Mouse (Mus musculus): ENCODE results near the gene Fat3. TPM values are rescaled to one million over a fixed set of nuclear protein-coding genes. Genes with fewer than 3 reads are reported as not detected.

The Fat3 gene
- polyA plus RNA-seq, 1 experiment from 2014 or later = 2.3 TPM

GRCm38 (mm10) chr9:16114821-16115485 lies 386.1 kb downstream of the Fat3 start:
- WGBS (ENCODE audit: missing documents) = 74% methylated on average over 7 of the region's 7 CpGs
- H3K27ac ChIP-seq = peak overlapping the region; percentile 89
- no peaks in the 10 kb centered on the region for H3K36me3 ChIP-seq (ENCODE audit: inconsistent target)
- H3K79me2 ChIP-seq (ENCODE audit: inconsistent target) = no peaks in the 10 kb centered on the region
- H3K4me3 ChIP-seq (ENCODE audit: inconsistent target) = no peak overlapping the region

DNA sequence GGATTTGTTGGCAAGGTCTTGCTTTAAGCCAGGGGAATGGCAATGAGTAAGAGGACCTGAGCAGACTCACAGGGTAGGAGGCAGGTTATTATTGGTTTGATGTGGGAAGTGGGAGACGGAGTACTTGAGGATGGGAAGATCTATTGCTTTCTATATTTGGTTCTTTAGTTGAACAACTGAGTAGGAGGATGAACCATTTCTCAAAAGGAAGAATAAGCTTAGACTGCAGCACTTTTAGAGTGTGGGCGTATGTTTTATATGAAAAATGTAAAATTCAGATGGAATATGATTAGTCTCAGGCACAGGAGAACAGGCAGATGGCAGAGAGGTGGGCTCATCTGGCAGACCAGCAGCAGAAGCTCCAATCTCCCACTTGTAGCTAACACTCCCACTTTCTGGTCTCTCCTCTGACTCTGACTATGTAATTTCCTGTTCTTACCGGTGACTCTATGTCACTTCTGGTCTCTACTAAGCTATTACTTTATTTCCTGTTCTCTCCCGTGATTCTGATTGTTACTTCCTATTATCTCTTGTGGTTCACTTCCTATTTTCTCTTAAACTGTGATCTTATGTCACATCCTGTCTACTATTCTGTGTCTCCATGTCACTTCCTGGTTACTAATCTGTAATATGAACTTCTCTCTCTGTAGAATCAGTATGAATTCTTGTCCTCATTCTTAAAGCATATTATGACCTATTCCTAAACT lies 387.0 kb downstream of the Fat3 start:
- Histone ChIP-seq H3K36me3 (ENCODE audit: inconsistent target) (no peaks in the 10 kb centered on the region), H3K4me3 (ENCODE audit: inconsistent target) (no peak overlapping the region), H3K79me2 (ENCODE audit: inconsistent target) (no peaks in the 10 kb centered on the region), H3K27ac (peak overlapping the region; percentile 89)
- 50% methylated on average over 4 of the region's 4 CpGs for WGBS (ENCODE audit: missing documents)

DNA sequence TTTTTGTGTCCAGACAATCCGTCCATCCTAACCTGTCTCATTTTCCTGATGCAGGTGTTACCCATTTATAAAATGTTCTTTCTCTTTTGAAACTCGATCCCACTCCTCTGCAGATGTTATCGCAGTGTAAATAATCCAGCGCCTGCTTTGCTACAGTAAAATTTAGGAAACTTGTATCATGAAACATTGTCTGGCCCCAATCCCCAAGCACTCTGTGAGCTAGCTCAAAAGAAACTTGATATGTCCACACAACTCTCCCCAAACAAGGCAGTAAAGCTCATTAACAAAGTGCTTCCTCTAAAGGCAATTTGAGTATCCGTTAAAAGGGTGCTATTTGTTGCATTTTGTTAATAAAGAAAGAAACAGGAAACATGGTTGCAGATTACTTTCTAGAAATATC lies 393.2 kb downstream of the Fat3 start:
- H3K4me3 ChIP-seq (ENCODE audit: inconsistent target) = no peak overlapping the region
- no peak overlapping the region for H3K27ac ChIP-seq
- no peaks in the 10 kb centered on the region for H3K79me2 ChIP-seq (ENCODE audit: inconsistent target)
- WGBS (ENCODE audit: missing documents) = 89% methylated on average over 5 of the region's 5 CpGs
- no peaks in the 10 kb centered on the region for H3K36me3 ChIP-seq (ENCODE audit: inconsistent target)

DNA sequence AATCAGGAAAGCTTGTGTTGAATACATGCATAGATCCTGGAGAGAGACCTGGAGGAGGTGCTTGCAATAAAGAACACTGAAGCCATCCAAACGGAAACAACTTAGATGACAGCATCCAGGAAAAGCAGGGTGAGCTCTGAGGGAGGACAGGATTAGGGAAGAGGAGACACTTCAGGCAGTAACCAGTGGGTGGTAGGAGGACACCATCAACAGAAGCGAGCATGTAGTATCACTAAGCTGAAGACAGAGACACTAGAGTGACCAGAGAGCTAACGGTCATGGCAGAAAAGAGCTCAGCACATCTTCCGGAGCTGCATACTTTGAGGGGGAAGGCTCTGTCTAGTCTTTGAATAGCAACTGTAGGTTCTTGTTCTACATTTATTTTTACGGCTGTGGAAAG lies 393.7 kb downstream of the Fat3 start:
- no peak overlapping the region for H3K27ac ChIP-seq
- WGBS (ENCODE audit: missing documents) = 86% methylated on average over 5 of the region's 5 CpGs
- no peak overlapping the region for H3K4me3 ChIP-seq (ENCODE audit: inconsistent target)
- no peaks in the 10 kb centered on the region for H3K36me3 ChIP-seq (ENCODE audit: inconsistent target)
- no peaks in the 10 kb centered on the region for H3K79me2 ChIP-seq (ENCODE audit: inconsistent target)

- no peaks in the 10 kb centered on the region for H3K79me2 ChIP-seq (ENCODE audit: inconsistent target)
- H3K27ac ChIP-seq = no peak overlapping the region
- H3K4me3 ChIP-seq (ENCODE audit: inconsistent target) = no peak overlapping the region
- 98% methylated on average over 2 of the region's 2 CpGs for WGBS (ENCODE audit: missing documents)
- H3K36me3 ChIP-seq (ENCODE audit: inconsistent target) = no peaks in the 10 kb centered on the region
Observed at GRCm38 (mm10) chr9:16098553-16098952, 402.5 kb downstream of the Fat3 start.

- Histone ChIP-seq H3K79me2 (ENCODE audit: inconsistent target) (no peaks in the 10 kb centered on the region), H3K4me3 (ENCODE audit: inconsistent target) (no peak overlapping the region), H3K27ac (no peak overlapping the region), H3K36me3 (ENCODE audit: inconsistent target) (no peaks in the 10 kb centered on the region)
- WGBS (ENCODE audit: missing documents) = 89% methylated on average over 8 of the region's 8 CpGs
Observed at GRCm38 (mm10) chr9:16093047-16093668, 407.9 kb downstream of the Fat3 start.

DNA sequence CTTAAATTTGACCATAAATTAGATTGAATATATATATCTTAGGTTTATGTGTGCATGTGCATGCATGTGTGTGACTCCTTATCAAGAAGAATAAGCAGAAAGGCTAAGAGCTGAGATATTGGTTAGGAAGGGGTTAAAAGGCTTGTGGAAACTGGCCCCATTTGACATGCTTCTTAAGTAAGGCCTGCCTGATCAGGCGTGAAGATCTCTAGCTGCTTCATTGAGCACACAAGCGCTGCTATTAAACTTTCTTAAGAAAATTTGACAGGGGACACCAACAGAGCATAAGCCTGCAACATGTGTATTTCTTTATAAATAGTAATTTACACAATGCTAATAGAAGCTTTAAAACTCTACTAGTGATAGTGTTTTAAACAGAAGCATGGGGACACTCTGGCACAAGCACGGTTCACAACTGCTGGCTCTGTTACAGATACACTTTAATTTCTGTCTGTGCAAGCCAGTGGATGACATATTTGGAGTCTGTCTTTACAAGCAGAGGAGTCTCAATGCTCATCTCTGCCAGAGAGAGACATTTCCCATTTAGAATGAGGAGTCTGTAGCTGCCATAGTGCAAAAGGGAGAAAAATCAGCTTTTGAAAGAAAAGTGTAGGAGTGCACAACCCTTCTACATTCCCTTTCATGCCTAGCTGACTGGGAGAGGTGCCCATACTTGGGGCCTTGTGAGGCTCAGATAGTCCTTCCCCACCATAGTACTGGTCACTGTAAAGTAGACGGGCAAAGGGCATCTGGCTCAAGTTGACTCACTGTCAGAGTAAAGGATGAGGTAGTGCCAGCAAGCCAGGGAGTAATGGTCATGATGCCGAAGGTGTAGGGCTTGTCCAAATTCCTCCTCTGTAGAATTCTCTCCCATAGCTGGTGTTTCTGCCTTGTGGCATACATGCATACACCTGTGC lies 408.8 kb downstream of the Fat3 start:
- 91% methylated on average over 5 of the region's 5 CpGs for WGBS (ENCODE audit: missing documents)
- Histone ChIP-seq H3K79me2 (ENCODE audit: inconsistent target) (no peaks in the 10 kb centered on the region), H3K4me3 (ENCODE audit: inconsistent target) (no peak overlapping the region), H3K27ac (no peak overlapping the region), H3K36me3 (ENCODE audit: inconsistent target) (no peaks in the 10 kb centered on the region)

DNA sequence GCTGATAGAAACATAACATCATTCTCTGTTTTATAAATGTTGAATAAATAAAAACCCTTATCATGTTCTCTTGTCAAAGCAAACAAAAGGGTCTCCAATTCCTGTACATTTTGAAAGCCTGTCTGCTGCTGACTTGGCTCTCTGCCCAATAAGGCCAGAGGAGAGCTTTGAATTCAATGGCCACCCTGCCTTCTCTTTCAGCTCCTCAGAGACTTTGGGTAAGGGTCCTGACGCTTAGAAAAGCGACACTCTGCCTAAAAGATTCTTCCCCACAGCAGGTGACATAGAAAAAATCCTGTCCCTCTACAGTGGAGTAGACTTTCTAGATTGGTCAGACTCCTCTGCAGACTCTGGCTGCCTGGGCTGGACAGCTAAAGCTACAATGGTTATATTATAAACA lies 421.8 kb downstream of the Fat3 start:
- 91% methylated on average over 2 of the region's 2 CpGs for WGBS (ENCODE audit: missing documents)
- H3K27ac ChIP-seq = no peak overlapping the region
- H3K4me3 ChIP-seq (ENCODE audit: inconsistent target) = no peak overlapping the region
- H3K36me3 ChIP-seq (ENCODE audit: inconsistent target) = no peaks in the 10 kb centered on the region
- H3K79me2 ChIP-seq (ENCODE audit: inconsistent target) = no peaks in the 10 kb centered on the region

DNA sequence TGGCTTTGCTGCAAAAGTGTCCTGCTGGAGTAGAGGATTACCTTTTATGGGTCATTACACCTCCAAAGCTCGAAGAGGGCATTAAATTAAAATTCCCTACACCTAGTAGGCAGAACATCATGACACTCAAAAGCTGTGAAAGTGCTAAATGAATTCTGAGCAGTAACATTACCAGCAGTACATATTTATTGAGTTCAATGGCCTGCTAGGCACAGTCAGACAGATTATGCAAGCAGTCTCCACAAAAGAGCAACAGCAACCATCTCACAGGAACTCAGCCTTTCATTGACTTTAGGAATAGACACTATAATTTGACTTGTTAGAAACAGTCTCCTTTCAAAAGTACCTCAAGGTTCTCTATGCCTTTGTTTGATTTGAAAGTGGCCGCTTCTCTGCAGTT lies 426.4 kb downstream of the Fat3 start:
- H3K79me2 ChIP-seq (ENCODE audit: inconsistent target) = no peaks in the 10 kb centered on the region
- no peak overlapping the region for H3K27ac ChIP-seq
- no peaks in the 10 kb centered on the region for H3K36me3 ChIP-seq (ENCODE audit: inconsistent target)
- no peak overlapping the region for H3K4me3 ChIP-seq (ENCODE audit: inconsistent target)
- 86% methylated on average over 2 of the region's 2 CpGs for WGBS (ENCODE audit: missing documents)

DNA sequence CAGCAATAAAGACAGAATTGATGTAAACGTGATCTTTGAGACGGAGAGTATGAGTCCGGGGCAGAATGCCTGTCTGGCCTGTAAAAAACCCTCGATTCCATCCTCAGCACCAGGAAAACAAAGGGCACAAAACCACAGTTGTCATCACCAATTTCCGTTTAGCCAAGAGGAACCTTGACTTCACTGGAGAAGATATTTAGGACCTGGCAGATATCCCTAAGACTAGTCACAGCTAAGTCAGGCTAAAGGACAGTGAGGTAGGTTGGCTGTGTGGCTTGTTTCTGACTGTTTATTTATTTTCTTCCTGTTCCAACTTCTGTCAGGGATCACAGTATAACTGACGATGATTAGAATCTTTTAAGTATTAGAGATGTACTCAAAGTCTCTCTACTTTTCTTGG lies 427.0 kb downstream of the Fat3 start:
- Histone ChIP-seq H3K79me2 (ENCODE audit: inconsistent target) (no peaks in the 10 kb centered on the region), H3K36me3 (ENCODE audit: inconsistent target) (no peaks in the 10 kb centered on the region), H3K27ac (no peak overlapping the region), H3K4me3 (ENCODE audit: inconsistent target) (no peak overlapping the region)
- WGBS (ENCODE audit: missing documents) = 87% methylated on average over 6 of the region's 6 CpGs

DNA sequence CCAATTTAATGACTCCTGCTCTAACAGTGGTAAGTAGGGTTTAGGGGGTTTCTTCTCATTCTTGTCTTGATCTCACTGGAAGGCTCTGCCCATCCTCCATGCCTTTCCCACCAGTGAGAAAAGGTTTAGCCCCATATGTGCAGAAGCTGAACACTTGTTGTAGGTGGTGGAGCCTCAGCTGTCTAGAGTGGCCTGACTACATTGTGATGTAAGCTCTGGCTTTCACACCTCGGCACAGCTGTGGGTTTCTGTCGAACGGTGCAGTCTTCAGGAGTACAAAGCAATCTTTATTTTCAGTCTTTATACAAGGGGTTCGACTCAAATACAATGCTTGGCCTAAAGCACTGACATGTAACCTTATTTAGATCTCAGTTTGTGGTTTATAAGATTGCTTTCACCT lies 437.6 kb downstream of the Fat3 start:
- Histone ChIP-seq H3K36me3 (ENCODE audit: inconsistent target) (no peaks in the 10 kb centered on the region), H3K4me3 (ENCODE audit: inconsistent target) (no peak overlapping the region), H3K79me2 (ENCODE audit: inconsistent target) (no peaks in the 10 kb centered on the region), H3K27ac (no peak overlapping the region)
- WGBS (ENCODE audit: missing documents) = 86% methylated on average over 4 of the region's 4 CpGs

DNA sequence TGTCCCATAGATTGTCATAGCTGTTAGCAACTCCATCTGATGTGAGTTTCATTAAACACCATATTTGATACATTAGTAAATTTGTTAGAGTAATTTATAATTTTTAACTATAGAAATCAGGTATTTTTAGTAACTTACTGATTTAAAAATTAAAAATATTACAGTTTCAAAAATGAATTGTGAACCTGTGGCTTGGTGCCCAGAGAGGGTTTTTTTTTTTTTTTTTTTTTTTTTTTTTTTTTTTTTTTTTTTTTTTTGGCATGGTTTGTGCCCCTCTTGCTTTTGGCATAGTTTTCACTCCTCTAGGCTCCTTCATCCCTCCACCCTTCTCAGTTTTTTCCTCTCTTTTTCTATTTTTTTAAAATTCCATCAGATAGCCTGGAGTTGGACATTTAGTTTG lies 438.6 kb downstream of the Fat3 start:
- Histone ChIP-seq H3K4me3 (ENCODE audit: inconsistent target) (no peak overlapping the region), H3K79me2 (ENCODE audit: inconsistent target) (no peaks in the 10 kb centered on the region), H3K36me3 (ENCODE audit: inconsistent target) (no peaks in the 10 kb centered on the region), H3K27ac (no peak overlapping the region)

GRCm38 (mm10) chr9:16046686-16047085 lies 454.4 kb downstream of the Fat3 start:
- 60% methylated on average over 2 of the region's 2 CpGs for WGBS (ENCODE audit: missing documents)
- Histone ChIP-seq H3K27ac (peak overlapping the region; percentile 98), H3K4me3 (ENCODE audit: inconsistent target) (no peak overlapping the region), H3K79me2 (ENCODE audit: inconsistent target) (no peaks in the 10 kb centered on the region), H3K36me3 (ENCODE audit: inconsistent target) (no peaks in the 10 kb centered on the region)

DNA sequence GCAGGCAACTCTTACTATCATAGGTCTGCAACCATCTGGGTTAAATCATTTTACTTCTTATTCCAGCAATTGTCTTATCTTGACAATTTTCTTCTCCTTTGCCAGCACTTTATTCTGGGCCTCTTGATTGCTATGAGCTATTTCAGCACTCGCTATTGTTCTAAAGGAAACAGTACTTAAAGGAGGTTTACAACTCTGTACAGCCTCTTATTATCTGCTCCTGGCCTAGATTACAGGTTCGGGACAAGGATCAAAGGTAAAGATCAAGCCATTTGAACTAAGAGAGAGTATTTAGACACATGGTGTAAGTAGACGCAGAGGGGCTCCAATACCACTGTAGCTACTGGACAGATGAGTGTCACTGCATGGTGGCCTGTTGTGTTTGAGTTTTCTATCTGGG lies 463.7 kb downstream of the Fat3 start:
- no peaks in the 10 kb centered on the region for H3K79me2 ChIP-seq (ENCODE audit: inconsistent target)
- H3K36me3 ChIP-seq (ENCODE audit: inconsistent target) = no peaks in the 10 kb centered on the region
- no peak overlapping the region for H3K4me3 ChIP-seq (ENCODE audit: inconsistent target)
- no peak overlapping the region for H3K27ac ChIP-seq
- 74% methylated on average over 3 of the region's 3 CpGs for WGBS (ENCODE audit: missing documents)

GRCm38 (mm10) chr9:16036346-16036745 lies 464.7 kb downstream of the Fat3 start:
- Histone ChIP-seq H3K36me3 (ENCODE audit: inconsistent target) (no peaks in the 10 kb centered on the region), H3K79me2 (ENCODE audit: inconsistent target) (no peaks in the 10 kb centered on the region), H3K4me3 (ENCODE audit: inconsistent target) (no peak overlapping the region), H3K27ac (no peak overlapping the region)

Data from macrophage (primary cell).